Mouse (Mus musculus): Measurements from ENCODE around the gene 4930562C15Rik.

Gene 4930562C15Rik

GRCm38 (mm10) chr16:4861392-4861791 lies 26.2 kb downstream of the 4930562C15Rik start:
- DNase-seq (ENCODE audit: low read depth, low spot score) = no peak

- DNase-seq (ENCODE audit: low read depth, low spot score) = peak; percentile 56
Measured at GRCm38 (mm10) chr16:4862863-4863483, 27.8 kb downstream of the 4930562C15Rik start.

GRCm38 (mm10) chr16:4863742-4864141 lies 28.5 kb downstream of the 4930562C15Rik start:
- no peak for DNase-seq (ENCODE audit: low read depth, low spot score)

GRCm38 (mm10) chr16:4866101-4866695 lies 31.0 kb downstream of the 4930562C15Rik start:
- no peak for DNase-seq (ENCODE audit: low read depth, low spot score)

GRCm38 (mm10) chr16:4870490-4870889 lies 35.3 kb downstream of the 4930562C15Rik start:
- no peak for DNase-seq (ENCODE audit: low read depth, low spot score)

- DNase-seq (ENCODE audit: low read depth, low spot score) = no peak
Measured at GRCm38 (mm10) chr16:4871926-4872325, 36.7 kb downstream of the 4930562C15Rik start.

GRCm38 (mm10) chr16:4875198-4876032 lies 40.2 kb downstream of the 4930562C15Rik start:
- DNase-seq (ENCODE audit: low read depth, low spot score) = no peak

GRCm38 (mm10) chr16:4876033-4876680 lies 40.9 kb downstream of the 4930562C15Rik start:
- DNase-seq (ENCODE audit: low read depth, low spot score) = no peak

- DNase-seq (ENCODE audit: low read depth, low spot score) = no peak
Measured at GRCm38 (mm10) chr16:4877195-4877594, 42.0 kb downstream of the 4930562C15Rik start.

- DNase-seq (ENCODE audit: low read depth, low spot score) = no peak
Measured at GRCm38 (mm10) chr16:4877701-4878100, 42.5 kb downstream of the 4930562C15Rik start.

- peak; percentile 32 for DNase-seq (ENCODE audit: low read depth, low spot score)
Measured at GRCm38 (mm10) chr16:4878192-4878885, 43.1 kb downstream of the 4930562C15Rik start.

- DNase-seq (ENCODE audit: low read depth, low spot score) = no peak
Measured at GRCm38 (mm10) chr16:4879101-4879707, 44.0 kb downstream of the 4930562C15Rik start.

- peak; percentile 77 for DNase-seq (ENCODE audit: low read depth, low spot score)
Measured at GRCm38 (mm10) chr16:4879708-4880124, 44.5 kb downstream of the 4930562C15Rik start.

GRCm38 (mm10) chr16:4880136-4880825 lies 45.1 kb downstream of the 4930562C15Rik start, which contains the start of gene Ubald1:
TSS of gene Ubald1 (minus strand) at chr16:4880315.
- DNase-seq (ENCODE audit: low read depth, low spot score) = peak; percentile 99

GRCm38 (mm10) chr16:4881400-4882351 lies 46.5 kb downstream of the 4930562C15Rik start:
- no peak for DNase-seq (ENCODE audit: low read depth, low spot score)

- DNase-seq (ENCODE audit: low read depth, low spot score) = no peak
Measured at GRCm38 (mm10) chr16:4884930-4885329, 49.7 kb downstream of the 4930562C15Rik start.

GRCm38 (mm10) chr16:4885760-4886689 lies 50.8 kb downstream of the 4930562C15Rik start, which contains the start of gene Mgrn1:
TSS of gene Mgrn1 (plus strand) at chr16:4886249.
- peak; percentile 94 for DNase-seq (ENCODE audit: low read depth, low spot score)

- DNase-seq (ENCODE audit: low read depth, low spot score) = no peak
Measured at GRCm38 (mm10) chr16:4886690-4887020, 51.4 kb downstream of the 4930562C15Rik start.
